Comparison of ENCODE assay signal across 9 mouse cellular contexts in genomic region chr4:55875304-55875703, GRCm38 (mm10).
DNase-seq lines count a peak whose midpoint lies in the region; ATAC-seq and TF ChIP-seq lines count a peak whose summit lies in the region.
"Had no signal": no experiment of that assay in that cellular context is flagged by ENCODE, and none has a peak within 500 bp of the region (broad histone marks: within the 10 kb centered on the region; RNA-seq: fewer than 3 reads in every experiment).

No protein-coding gene starts in this region.

- no peak for TF ChIP-seq CTCF in forebrain, postnatal 0 days (IDR thresholded peaks at IDR 0.05; ENCODE audit: low read depth)
- no peak for TF ChIP-seq CTCF in thymus, adult 2 months (IDR thresholded peaks at IDR 0.05; ENCODE audit: borderline replicate concordance, control insufficient read depth, extremely low read depth, insufficient read depth, low read length, poor library complexity)

- no peak overlapping the region for H3K9ac ChIP-seq in forebrain, embryonic 14.5 days (ENCODE audit: low read length)
- no peak overlapping the region for H3K9ac ChIP-seq in forebrain, postnatal 0 days
- H3K9ac ChIP-seq: limb, embryonic 13.5 days had no signal

- peak; percentile 55 for DNase-seq in forebrain, embryonic 14.5 days (ENCODE audit: low spot score)
- DNase-seq in forebrain, embryonic 10.5 days (ENCODE audit: extremely low spot score, low spot score) = no peak
- peak; percentile 58 for DNase-seq in NIH3T3 (ENCODE audit: low read depth)
- peak; percentile 73 for DNase-seq in forebrain, postnatal 0 days
- peak; percentile 7 for DNase-seq in layer of hippocampus, adult 9-11 months
- no peak for DNase-seq in thymus, adult 2 months
- no peak for DNase-seq in yolk sac, embryonic 10.5 days (ENCODE audit: low spot score)

- H3K36me3 ChIP-seq in forebrain, embryonic 14.5 days (ENCODE audit: control insufficient read depth, insufficient read depth, low read length) = no peaks in the 10 kb centered on the region
- H3K36me3 ChIP-seq in forebrain, embryonic 10.5 days (replicated peaks) = no peaks in the 10 kb centered on the region
- H3K36me3 ChIP-seq in forebrain, postnatal 0 days (ENCODE audit: insufficient read depth) = no peaks in the 10 kb centered on the region
- no peaks in the 10 kb centered on the region for H3K36me3 ChIP-seq in thymus, adult 2 months (ENCODE audit: control insufficient read depth, insufficient read depth, low read length)
- H3K36me3 ChIP-seq: limb, embryonic 13.5 days had no signal

- H3K27ac ChIP-seq in forebrain, embryonic 14.5 days (ENCODE audit: low read depth, low read length) = no peak overlapping the region
- H3K27ac ChIP-seq in forebrain, embryonic 10.5 days = no peak overlapping the region
- no peak overlapping the region for H3K27ac ChIP-seq in forebrain, postnatal 0 days (ENCODE audit: low read depth, low read length)
- H3K27ac ChIP-seq in thymus, adult 2 months (ENCODE audit: control insufficient read depth, insufficient read depth, low read length) = no peak overlapping the region
- H3K27ac ChIP-seq: limb, embryonic 13.5 days had no signal

- no peak overlapping the region for H3K4me3 ChIP-seq in forebrain, embryonic 14.5 days (ENCODE audit: low read depth, low read length)
- H3K4me3 ChIP-seq in forebrain, embryonic 10.5 days = no peak overlapping the region
- no peak overlapping the region for H3K4me3 ChIP-seq in forebrain, postnatal 0 days (ENCODE audit: low read depth, low read length)
- no peak overlapping the region for H3K4me3 ChIP-seq in thymus, adult 2 months (ENCODE audit: control insufficient read depth, insufficient read depth, low read length)
- H3K4me3 ChIP-seq: limb, embryonic 13.5 days had no signal

- H3K27me3 ChIP-seq in forebrain, embryonic 14.5 days (replicated peaks; ENCODE audit: control insufficient read depth, insufficient read depth, low read length) = no peaks in the 10 kb centered on the region
- H3K27me3 ChIP-seq in forebrain, embryonic 10.5 days (ENCODE audit: poor library complexity, severe bottlenecking) = no peaks in the 10 kb centered on the region
- H3K27me3 ChIP-seq in forebrain, postnatal 0 days (ENCODE audit: insufficient read depth, low read length) = no peaks in the 10 kb centered on the region
- no peaks in the 10 kb centered on the region for H3K27me3 ChIP-seq in thymus, adult 2 months (ENCODE audit: control insufficient read depth, insufficient read depth, low read length)
- H3K27me3 ChIP-seq: limb, embryonic 13.5 days had no signal

- ATAC-seq in forebrain, embryonic 14.5 days = peak; percentile 50; the same call in 1 of the 2 replicates
- ATAC-seq in forebrain, postnatal 0 days = peak; percentile 84
- no peak for ATAC-seq in megakaryocyte-erythroid progenitor cell, adult 5-6 weeks (replicated peaks; ENCODE audit: low FRiP score, low TSS enrichment, poor library complexity, severe bottlenecking)

- H3K4me2 ChIP-seq in forebrain, embryonic 14.5 days (ENCODE audit: low read length) = no peak overlapping the region
- H3K4me2 ChIP-seq in forebrain, postnatal 0 days (ENCODE audit: low read depth) = no peak overlapping the region
- H3K4me2 ChIP-seq: limb, embryonic 13.5 days had no signal

- no peak for TF ChIP-seq POLR2A in thymus, adult 2 months (IDR thresholded peaks at IDR 0.05; ENCODE audit: control insufficient read depth, extremely low read depth, insufficient read depth, low read length, poor library complexity)

- 82% methylated on average over 12 of the region's 12 CpGs for WGBS in forebrain, embryonic 14.5 days
- WGBS in forebrain, embryonic 10.5 days = 90% methylated on average over 12 of the region's 12 CpGs
- 55% methylated on average over 12 of the region's 12 CpGs for WGBS in forebrain, postnatal 0 days
- WGBS in thymus, adult 2 months = 97% methylated on average over 12 of the region's 12 CpGs

- no peaks in the 10 kb centered on the region for H3K9me3 ChIP-seq in forebrain, embryonic 14.5 days (replicated peaks; ENCODE audit: control insufficient read depth, low read length)
- H3K9me3 ChIP-seq in forebrain, embryonic 10.5 days = no peaks in the 10 kb centered on the region
- no peaks in the 10 kb centered on the region for H3K9me3 ChIP-seq in forebrain, postnatal 0 days (ENCODE audit: low read length)
- H3K9me3 ChIP-seq: limb, embryonic 13.5 days had no signal

- no peaks in the 10 kb centered on the region for H3K4me1 ChIP-seq in forebrain, embryonic 14.5 days (ENCODE audit: control insufficient read depth, insufficient read depth, low read length)
- no peaks in the 10 kb centered on the region for H3K4me1 ChIP-seq in forebrain, embryonic 10.5 days
- H3K4me1 ChIP-seq in forebrain, postnatal 0 days (ENCODE audit: insufficient read depth) = no peaks in the 10 kb centered on the region
- H3K4me1 ChIP-seq in thymus, adult 2 months (replicated peaks; ENCODE audit: control insufficient read depth, insufficient read depth, low read length) = no peaks in the 10 kb centered on the region

Comparison
In these comparisons a context has a peak if more than half of its experiments do, and no peak if none do; other contexts are left out.
1. DNase-seq: peak in forebrain, embryonic 14.5 days (single experiment), NIH3T3 (single experiment), forebrain, postnatal 0 days (single experiment) and layer of hippocampus, adult 9-11 months (single experiment); none in forebrain, embryonic 10.5 days (single experiment), thymus, adult 2 months (single experiment) and yolk sac, embryonic 10.5 days (single experiment).